Mouse (Mus musculus) cortical plate, adult 2 months (tissue): ENCODE data around the gene Oard1. TPM values are rescaled to one million over a fixed set of nuclear protein-coding genes. Genes with fewer than 3 reads are reported as not detected.
A peak's percentile ranks its signal among the peaks of the same experiment; 100 is the strongest.

Experiments
- H3K27ac ChIP-seq: fragments of 200-500 bp; 2 replicates; pipeline ENCODE4 v1.5.1; 2012; ENCODE audit warnings: low read length, control low read depth, inconsistent platforms; ENCODE audit not compliant: insufficient read depth
- H3K4me1 ChIP-seq: fragments of 200-500 bp; 2 replicates; pipeline ENCODE4 v1.6.1; 2011; ENCODE audit warnings: low read length; ENCODE audit not compliant: control insufficient read depth, insufficient read depth
- H3K4me3 ChIP-seq: fragments of 200-500 bp; 2 replicates; pipeline ENCODE4 v1.5.1; 2011; ENCODE audit warnings: mild to moderate bottlenecking, low read length, control low read depth; ENCODE audit not compliant: insufficient read depth
- CTCF ChIP-seq: fragments of 200-500 bp; IDR thresholded peaks from 2 replicates; pipeline ENCODE4 v1.5.1; 2011; ENCODE audit warnings: mild to moderate bottlenecking, control low read depth, low read length; ENCODE audit not compliant: insufficient read depth; ENCODE audit errors: extremely low read depth
- POLR2A ChIP-seq: fragments of 200-500 bp; IDR thresholded peaks from 2 replicates; pipeline ENCODE4 v1.6.1; 2011; ENCODE audit warnings: mild to moderate bottlenecking, low read length, control low read depth; ENCODE audit not compliant: insufficient read depth; ENCODE audit errors: extremely low read depth
- polyA plus RNA-seq: library from polyadenylated mRNA; depleted of rRNA; stranded (reverse); fragments of >200 nt; gene quantifications from 2 replicates; pipeline ENCODE4 v1.2.3, GENCODE M21; 2012; rRNA removed

Gene Oard1
- 19.9 and 21.7 TPM in 2 replicates for polyA plus RNA-seq

DNA sequence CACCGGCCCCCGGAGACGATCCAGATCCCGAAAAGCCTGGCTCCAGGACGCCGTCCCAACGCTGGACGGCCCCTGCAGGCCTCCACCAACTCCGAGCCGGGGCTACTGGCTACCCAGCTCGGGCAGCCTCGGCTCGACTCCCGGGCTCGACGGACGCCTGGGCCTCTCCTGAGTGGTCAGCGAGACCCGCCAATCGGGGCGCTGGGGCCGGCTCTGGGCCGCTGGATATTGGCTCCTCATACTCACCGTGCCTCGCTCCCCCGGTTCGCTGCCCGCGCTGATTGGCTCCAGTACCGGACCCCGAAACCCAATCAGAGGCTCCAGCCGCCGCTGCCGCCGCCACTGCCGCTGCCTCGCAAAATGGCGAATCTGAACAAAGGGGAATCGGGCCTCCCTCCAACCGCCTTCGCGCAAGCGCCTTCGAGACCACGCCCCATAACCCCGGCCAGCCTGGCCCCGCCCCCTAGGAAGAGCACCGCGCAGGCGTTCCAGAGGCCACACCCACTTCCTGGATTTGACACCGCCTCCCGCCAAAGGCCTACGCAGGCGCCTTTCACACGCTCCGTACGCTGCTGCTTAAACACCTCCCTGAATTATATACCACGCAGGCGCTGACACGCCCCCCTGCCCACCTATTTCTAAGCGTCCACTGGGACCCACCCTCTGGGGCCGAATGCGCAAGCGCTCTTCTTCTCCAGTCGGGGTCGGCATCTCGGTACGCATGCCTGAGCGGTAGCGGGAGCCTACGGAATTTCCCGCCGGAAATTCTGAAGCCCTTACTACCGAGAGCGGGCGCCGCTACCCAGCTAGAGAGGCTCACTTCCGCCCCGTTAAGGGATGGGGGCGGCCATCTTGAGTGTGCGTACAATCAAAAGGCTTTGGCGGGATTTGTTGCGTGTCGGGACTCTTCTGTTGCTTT, at the start of gene Oard1, which contains the start of gene Nfya:
Gene Oard1, plus strand, starts transcription at position 635 of the 919 bp plus-strand sequence.
Gene Nfya, minus strand, starts transcription at position 527 of the 919 bp plus-strand sequence.
- peak within 1 kb of the TSS; percentile 85 for H3K4me3 ChIP-seq
- TF ChIP-seq CTCF (no peak), POLR2A (peak; percentile 69)

DNA sequence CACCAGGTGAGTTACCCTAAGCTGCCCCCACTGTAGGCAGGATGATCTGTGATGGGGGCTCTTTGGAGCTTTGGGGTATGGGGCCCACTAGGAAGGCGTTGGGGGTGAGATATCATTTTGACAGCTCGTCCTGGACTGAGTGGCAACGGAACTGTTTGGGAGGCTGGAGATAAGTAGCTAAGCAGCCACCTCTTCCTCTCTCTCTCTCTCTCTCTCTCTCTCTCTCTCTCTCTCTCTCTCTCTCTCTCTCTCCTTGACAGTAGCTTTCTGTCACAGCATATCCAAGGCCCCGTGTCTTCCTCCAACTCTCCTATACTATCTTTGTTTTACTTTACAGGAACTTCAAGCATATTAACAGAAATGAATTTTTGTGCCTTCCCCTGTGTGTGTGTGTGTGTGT, 49.4 kb upstream of the Oard1 start:
- no peak overlapping the region for H3K27ac ChIP-seq
- TF ChIP-seq POLR2A: no peak
- TF ChIP-seq CTCF: no peak

More for the DNA sequence above, at the start of gene Oard1, which contains the start of gene Nfya:
- peaks cover 5% of the 10 kb centered on the region; the same call in 1 of the 2 replicates for H3K4me1 ChIP-seq
- peak within 1 kb of the TSS; percentile 97 for H3K27ac ChIP-seq

DNA sequence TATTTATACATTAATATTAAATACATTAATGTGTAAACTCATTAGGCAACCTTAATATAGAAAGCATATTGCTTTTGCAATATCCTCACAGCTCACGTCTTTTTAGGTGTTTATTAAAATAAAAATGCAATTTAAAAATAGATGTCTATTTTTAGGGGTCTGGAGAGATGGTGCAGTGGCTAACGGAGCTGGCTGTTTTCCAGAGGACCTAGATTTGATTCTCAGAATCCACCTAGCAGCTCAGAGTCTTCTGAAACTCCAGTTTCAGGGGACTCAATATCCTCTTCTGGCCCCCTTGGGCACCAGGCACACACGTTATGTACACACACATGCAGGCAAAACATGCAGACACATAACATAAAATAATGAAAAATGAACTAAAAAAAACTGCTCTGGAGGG, 47.5 kb upstream of the Oard1 start:
- Histone ChIP-seq H3K4me1 (peaks cover 3% of the 10 kb centered on the region), H3K27ac (no peak overlapping the region), H3K4me3 (no peak overlapping the region)
- no peak for TF ChIP-seq CTCF
- no peak for TF ChIP-seq POLR2A

More for the DNA sequence above, 49.4 kb upstream of the Oard1 start:
- Histone ChIP-seq H3K4me1 (peaks cover 3% of the 10 kb centered on the region), H3K4me3 (no peak overlapping the region)

DNA sequence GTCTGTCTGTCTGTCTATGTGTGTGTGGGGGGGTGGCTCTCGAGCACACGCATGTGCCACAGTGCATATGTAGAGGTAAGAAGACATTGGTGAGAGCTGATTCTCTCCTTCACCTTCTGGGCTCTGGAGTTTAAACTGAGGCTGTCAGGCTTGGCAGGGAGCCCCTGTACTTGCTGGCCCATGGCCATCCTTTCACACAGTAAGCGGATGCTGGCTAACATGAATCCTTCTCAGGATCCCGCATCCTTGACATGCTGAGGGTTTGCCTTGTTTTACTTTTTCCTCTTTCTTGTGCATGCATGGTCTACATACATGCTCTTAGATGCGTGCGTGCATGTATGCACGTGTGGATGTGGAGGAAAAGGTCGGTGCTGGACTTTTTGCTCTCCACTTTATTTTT, 46.8 kb upstream of the Oard1 start:
- Histone ChIP-seq H3K27ac (no peak overlapping the region), H3K4me1 (peaks cover 3% of the 10 kb centered on the region), H3K4me3 (no peak overlapping the region)
- TF ChIP-seq POLR2A (no peak), CTCF (no peak)

DNA sequence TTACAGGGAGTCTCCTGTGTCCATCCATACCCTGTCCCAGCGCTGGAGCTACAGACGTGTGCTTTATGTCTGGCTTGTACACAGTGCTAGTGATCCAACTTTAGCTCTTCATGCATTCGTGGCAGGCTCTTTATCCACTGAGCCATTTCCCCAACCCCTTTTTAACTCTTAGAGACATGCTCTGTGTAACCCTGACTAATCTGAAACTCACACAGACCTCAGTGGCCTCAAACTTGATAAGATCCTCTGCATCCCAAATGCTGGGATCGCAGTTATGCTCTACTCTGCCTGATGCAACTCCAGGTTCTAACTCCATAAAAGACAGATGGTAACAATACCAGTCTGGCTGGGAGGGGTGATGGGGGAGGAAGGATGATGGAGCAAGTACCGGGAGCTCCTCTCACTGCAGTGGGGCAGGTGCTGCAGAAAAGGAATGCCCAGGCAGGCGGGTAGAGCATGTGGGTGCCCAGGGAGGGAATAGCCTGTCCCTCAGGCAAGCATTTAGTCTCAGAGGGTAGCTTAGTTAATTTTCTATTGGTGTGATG, 46.3 kb upstream of the Oard1 start:
- Histone ChIP-seq H3K4me3 (no peak overlapping the region), H3K4me1 (peaks cover 2% of the 10 kb centered on the region; the same call in 1 of the 2 replicates), H3K27ac (no peak overlapping the region)
- TF ChIP-seq CTCF (no peak), POLR2A (no peak)

DNA sequence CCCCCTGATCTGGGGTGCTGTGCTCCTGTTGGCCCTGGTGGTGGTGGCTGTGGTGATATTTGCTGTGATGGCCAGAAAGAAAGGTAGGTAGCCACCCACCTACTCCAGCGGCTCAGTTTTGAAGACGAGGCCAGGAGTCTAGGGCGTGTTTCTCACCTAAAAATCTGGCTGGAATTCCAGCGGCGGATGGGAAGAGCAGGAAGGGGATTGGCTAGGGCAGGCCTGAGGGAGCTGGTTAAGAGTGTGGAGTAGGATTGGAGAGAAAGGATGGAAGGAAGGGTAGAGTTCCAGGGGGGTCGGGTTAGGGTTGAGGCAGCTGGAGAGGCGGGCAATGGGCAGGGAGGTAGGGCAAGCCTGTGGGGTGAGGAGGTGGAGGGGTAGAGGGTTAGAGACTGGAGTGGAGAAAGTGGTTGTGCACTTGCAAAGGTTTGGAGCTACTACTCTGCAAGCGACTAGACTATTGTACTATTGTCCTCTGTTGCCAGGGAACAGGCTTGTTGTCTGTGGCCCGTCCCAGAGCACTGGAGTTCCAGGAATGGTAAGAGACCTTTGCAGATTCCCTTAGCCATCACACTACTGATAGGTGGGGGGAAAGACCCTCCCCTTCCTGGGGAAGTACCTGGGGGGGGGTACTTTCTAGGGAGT, 44.2 kb upstream of the Oard1 start:
- H3K27ac ChIP-seq: no peak overlapping the region
- TF ChIP-seq CTCF (no peak), POLR2A (no peak)
- peaks cover 2% of the 10 kb centered on the region; the same call in 1 of the 2 replicates for H3K4me1 ChIP-seq
- H3K4me3 ChIP-seq: no peak overlapping the region

DNA sequence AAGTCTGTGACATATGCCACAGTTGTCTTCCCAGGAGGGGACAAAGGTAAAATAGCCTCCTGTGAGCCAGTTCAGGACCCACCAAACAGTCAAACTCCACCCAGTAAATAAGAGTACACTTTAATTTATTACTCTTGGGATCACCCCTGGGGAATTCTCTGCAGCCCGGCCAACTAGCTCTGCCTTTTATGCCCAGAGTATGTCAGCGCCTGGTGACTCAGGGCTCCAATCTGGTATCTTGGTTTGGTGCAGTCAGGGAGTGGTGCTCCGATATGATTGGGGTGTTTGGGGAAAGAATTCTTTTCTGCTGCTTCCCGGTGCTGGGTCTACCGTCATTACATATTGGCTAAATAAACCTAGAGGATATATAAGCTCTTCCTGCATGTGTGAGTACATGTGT, 43.0 kb upstream of the Oard1 start:
- no peak for TF ChIP-seq POLR2A
- TF ChIP-seq CTCF: no peak
- no peak overlapping the region for H3K27ac ChIP-seq
- peaks cover 2% of the 10 kb centered on the region; the same call in 1 of the 2 replicates for H3K4me1 ChIP-seq
- no peak overlapping the region for H3K4me3 ChIP-seq

DNA sequence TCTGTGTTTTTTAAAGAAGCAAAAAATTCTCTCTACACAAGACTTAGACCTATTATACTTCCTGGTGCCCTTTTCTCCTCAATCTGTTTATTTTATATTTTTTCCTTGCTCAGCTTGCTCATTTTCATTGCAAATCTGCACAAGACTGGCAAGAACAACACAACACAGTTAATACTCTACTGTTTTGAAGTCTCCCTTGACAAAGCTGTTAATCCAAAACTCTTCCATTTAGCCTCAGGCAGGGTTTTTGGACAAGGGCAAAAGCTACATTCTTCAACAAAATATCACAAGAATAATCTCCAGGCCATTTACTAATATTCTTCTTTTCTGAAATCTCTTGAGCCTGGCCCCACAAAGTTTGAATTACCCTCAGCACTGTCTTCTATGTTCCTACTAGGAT, 38.2 kb upstream of the Oard1 start:
- no peak overlapping the region for H3K4me3 ChIP-seq
- no peak for TF ChIP-seq CTCF
- no peak for TF ChIP-seq POLR2A
- peaks cover 5% of the 10 kb centered on the region for H3K4me1 ChIP-seq
- H3K27ac ChIP-seq: no peak overlapping the region

DNA sequence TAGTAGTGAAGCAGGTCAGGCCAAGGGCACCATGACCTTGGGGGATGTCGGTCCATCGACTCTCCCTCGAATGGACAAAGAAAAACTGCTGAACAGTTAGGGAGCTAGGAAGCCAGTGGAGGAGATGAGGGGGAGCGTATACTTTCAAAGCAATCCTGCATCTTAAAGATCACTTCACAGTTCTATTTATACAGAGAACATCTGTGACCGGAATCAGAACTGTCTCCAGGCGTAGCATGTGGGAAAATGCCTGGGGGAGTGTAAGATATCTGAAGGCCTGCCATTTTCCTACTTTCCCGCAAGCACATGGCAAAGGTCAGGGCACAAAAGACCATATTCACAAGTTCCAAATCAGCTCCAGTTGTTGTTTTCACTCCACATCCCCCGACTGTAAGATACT, 36.8 kb upstream of the Oard1 start:
- no peak overlapping the region for H3K4me3 ChIP-seq
- no peak overlapping the region for H3K27ac ChIP-seq
- TF ChIP-seq POLR2A (no peak), CTCF (no peak)
- peaks cover 5% of the 10 kb centered on the region for H3K4me1 ChIP-seq

DNA sequence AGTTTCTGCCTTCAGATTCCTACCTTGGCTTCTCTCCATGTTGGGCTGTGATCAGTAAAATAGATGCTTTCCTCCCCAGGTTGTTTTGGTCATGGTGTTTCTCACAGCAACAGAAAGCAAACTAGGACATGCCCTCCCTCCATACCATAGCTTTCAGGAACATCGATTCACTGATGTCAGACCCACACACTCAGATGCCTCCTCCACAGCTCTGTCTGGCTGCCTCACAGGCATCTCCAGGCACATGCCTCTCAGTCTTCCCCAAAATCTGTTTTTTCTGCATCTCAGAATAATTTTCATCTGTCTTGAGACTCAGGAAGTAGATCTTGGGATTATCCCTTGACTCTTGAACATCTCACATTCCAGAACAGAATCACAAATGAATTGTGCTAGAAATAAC, 33.7 kb upstream of the Oard1 start:
- Histone ChIP-seq H3K4me1 (peaks cover 5% of the 10 kb centered on the region), H3K27ac (no peak overlapping the region)
- TF ChIP-seq CTCF (no peak), POLR2A (no peak)

More for the DNA sequence above, 33.7 kb upstream of the Oard1 start:
- no peak overlapping the region for H3K4me3 ChIP-seq
